Mouse (Mus musculus) lung, postnatal 0 days (tissue): Measurements from ENCODE around the gene Vmn1r223. TPM values are rescaled to one million over a fixed set of nuclear protein-coding genes. Genes with fewer than 3 reads are reported as not detected.

Source experiments
- ATAC-seq: fragments of 200-750 bp; cut with Nextera tagmentation; 2 replicates; pipeline ENCODE4 v1.8.0; 2017; ENCODE audit warnings: moderate library complexity
- DNase-seq: peaks from one replicate; pipeline ENCODE4 v3.0.0-alpha.2; 2016; ENCODE audit warnings: low spot score
- H3K27ac ChIP-seq: fragments of 300-500 bp; sonication (generic); 2 replicates; pipeline ENCODE4 v1.5.1; 2014; ENCODE audit warnings: antibody characterized with exemption, mild to moderate bottlenecking, low read length, mixed read lengths
- H3K27me3 ChIP-seq: fragments of 300-500 bp; sonication (generic); replicated peaks from 2 replicates; pipeline ENCODE4 v1.6.1; 2014; ENCODE audit warnings: low read length, mixed read lengths; ENCODE audit not compliant: insufficient read depth
- H3K36me3 ChIP-seq: fragments of 300-500 bp; sonication (generic); 2 replicates; pipeline ENCODE4 v1.6.1; 2014; ENCODE audit warnings: low read length, mixed read lengths; ENCODE audit not compliant: insufficient read depth
- H3K4me1 ChIP-seq: fragments of 300-500 bp; sonication (generic); 2 replicates; pipeline ENCODE4 v1.6.1; 2014; ENCODE audit warnings: antibody characterized with exemption, low read depth, low read length, mixed read lengths; ENCODE audit not compliant: insufficient read depth
- H3K4me2 ChIP-seq: fragments of 300-500 bp; sonication (generic); replicated peaks from 2 replicates; pipeline ENCODE4 v1.6.1; 2014; ENCODE audit warnings: low read depth, mild to moderate bottlenecking, low read length, moderate library complexity, mixed read lengths
- H3K4me3 ChIP-seq: fragments of 300-500 bp; sonication (generic); 2 replicates; pipeline ENCODE4 v1.5.1; 2014; ENCODE audit warnings: low read depth, low read length
- H3K9ac ChIP-seq: fragments of 300-500 bp; sonication (generic); replicated peaks from 2 replicates; pipeline ENCODE4 v1.6.1; 2014; ENCODE audit warnings: low read depth, mild to moderate bottlenecking
- H3K9me3 ChIP-seq: fragments of 300-500 bp; sonication (generic); 2 replicates; pipeline ENCODE4 v1.6.1; 2016; ENCODE audit warnings: low read length, mixed read lengths
- CTCF ChIP-seq: IDR thresholded peaks from 2 replicates; pipeline ENCODE4 v1.5.1; 2016; ENCODE audit warnings: antibody characterized with exemption, mild to moderate bottlenecking
- EP300 ChIP-seq: IDR thresholded peaks from 2 replicates; pipeline ENCODE4 v1.6.1; 2016; ENCODE audit warnings: antibody characterized with exemption, mild to moderate bottlenecking, control low read depth
- WGBS: fragments of 180-500 bp; shearing (Covaris S2); extraction: QIAGEN DNeasy Blood & Tissue Kit; methylation state at CpG from one replicate; pipeline ENCODE4 v1.1.7; 2014; 5-methylcytosine and 5-hydroxymethylcytosine counted together
- polyA plus RNA-seq: library from polyadenylated mRNA; unstranded; fragments of >200 nt; fragmentation: Nextera tagmentation; extraction: Ambion mirVana; gene quantifications from 2 replicates; pipeline ENCODE4 v1.2.1, GENCODE M21; 2015

The Vmn1r223 gene
- polyA plus RNA-seq, 1 experiment from 2014 or later, result not detected

- H3K27me3 ChIP-seq, result 0 out of 2 replicates have a peak, but pooled peaks cover 4% of the 10 kb centered on the region
- H3K4me3 ChIP-seq, result no peak overlapping the region
- H3K36me3 ChIP-seq, result no peaks in the 10 kb centered on the region
- DNase-seq (no peak), ATAC-seq (no peak)
- no peak overlapping the region for H3K9ac ChIP-seq
- peak overlapping the region; percentile 19; the same call in 1 of the 2 replicates for H3K4me2 ChIP-seq
- no peaks in the 10 kb centered on the region for H3K4me1 ChIP-seq
- H3K27ac ChIP-seq, result no peak overlapping the region
- 24% methylated on average over 11 of the region's 11 CpGs for WGBS
- no peaks in the 10 kb centered on the region for H3K9me3 ChIP-seq
- no peak for TF ChIP-seq CTCF
- no peak for TF ChIP-seq EP300
Observed at GRCm38 (mm10) chr13:23269681-23270080, 22.7 kb downstream of the Vmn1r223 start.

- TF ChIP-seq EP300 (no peak), CTCF (no peak)
- WGBS, result 4% methylated on average over 34 of the region's 34 CpGs
- Histone ChIP-seq H3K4me3 (peak overlapping the region; percentile 12; the same call in 1 of the 2 replicates), H3K36me3 (no peaks in the 10 kb centered on the region), H3K4me2 (peak overlapping the region; percentile 19; the same call in 1 of the 2 replicates), H3K4me1 (no peaks in the 10 kb centered on the region), H3K9me3 (no peaks in the 10 kb centered on the region), H3K27me3 (0 out of 2 replicates have a peak, but pooled peaks cover 4% of the 10 kb centered on the region), H3K27ac (no peak overlapping the region), H3K9ac (no peak overlapping the region)
- no peak for DNase-seq
- no peak for ATAC-seq
Observed at GRCm38 (mm10) chr13:23270321-23271101, 23.6 kb downstream of the Vmn1r223 start.

GRCm38 (mm10) chr13:23279576-23279975 lies 32.6 kb downstream of the Vmn1r223 start:
- no peak overlapping the region for H3K4me2 ChIP-seq
- TF ChIP-seq CTCF (no peak), EP300 (no peak)
- H3K9me3 ChIP-seq, result no peaks in the 10 kb centered on the region
- no peaks in the 10 kb centered on the region for H3K27me3 ChIP-seq
- no peak for DNase-seq
- WGBS, result 79% methylated on average over 4 of the region's 4 CpGs
- H3K36me3 ChIP-seq, result no peaks in the 10 kb centered on the region
- H3K4me3 ChIP-seq, result no peak overlapping the region
- no peak for ATAC-seq
- H3K27ac ChIP-seq, result no peak overlapping the region
- no peak overlapping the region for H3K9ac ChIP-seq
- H3K4me1 ChIP-seq, result no peaks in the 10 kb centered on the region

- Histone ChIP-seq H3K36me3 (no peaks in the 10 kb centered on the region), H3K4me2 (no peak overlapping the region), H3K4me1 (no peaks in the 10 kb centered on the region), H3K9ac (no peak overlapping the region), H3K27me3 (no peaks in the 10 kb centered on the region), H3K4me3 (no peak overlapping the region), H3K9me3 (no peaks in the 10 kb centered on the region), H3K27ac (no peak overlapping the region)
- 74% methylated on average over 3 of the region's 3 CpGs for WGBS
- no peak for ATAC-seq
- no peak for DNase-seq
- TF ChIP-seq CTCF (no peak), EP300 (no peak)
Observed at GRCm38 (mm10) chr13:23279992-23280391, 33.1 kb downstream of the Vmn1r223 start.

- Histone ChIP-seq H3K4me2 (peak overlapping the region; percentile 68), H3K36me3 (no peaks in the 10 kb centered on the region), H3K27ac (no peak overlapping the region), H3K9ac (no peak overlapping the region), H3K4me3 (peak overlapping the region; percentile 37), H3K27me3 (0 out of 2 replicates have a peak, but pooled peaks cover 4% of the 10 kb centered on the region), H3K9me3 (no peaks in the 10 kb centered on the region), H3K4me1 (peaks cover 7% of the 10 kb centered on the region; the same call in 1 of the 2 replicates)
- TF ChIP-seq CTCF (no peak), EP300 (no peak)
- no peak for DNase-seq
- 4% methylated on average over 22 of the region's 22 CpGs for WGBS
- ATAC-seq, result no peak
Observed at GRCm38 (mm10) chr13:23285191-23285920, 38.4 kb downstream of the Vmn1r223 start.
